In the genomic region with DNA sequence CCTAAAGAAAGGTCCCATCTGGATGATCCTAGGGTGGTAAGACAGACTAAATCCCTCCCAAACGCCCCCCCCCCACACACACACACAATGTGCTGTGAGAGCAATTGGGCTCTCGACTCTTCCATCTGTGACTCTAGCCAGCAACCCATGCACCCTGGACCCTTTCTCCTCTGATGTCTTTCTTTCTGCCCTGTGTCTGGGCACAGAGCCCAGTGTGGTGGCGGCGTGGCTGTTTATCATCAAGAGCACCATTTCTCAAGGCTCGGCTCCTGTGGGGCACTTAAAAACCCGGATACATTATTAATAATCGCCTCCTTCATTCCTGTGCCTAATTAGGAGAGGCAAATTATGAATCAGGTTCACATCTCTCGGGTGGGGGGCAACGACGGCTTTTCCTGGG, we compare ENCODE assay signal across 9 mouse cellular contexts. TPM values are rescaled to one million over a fixed set of nuclear protein-coding genes. Genes with fewer than 3 reads are reported as not detected.
A peak's percentile ranks its signal among the peaks of the same experiment; 100 is the strongest.
DNase-seq lines count a peak whose midpoint lies in the region; ATAC-seq and TF ChIP-seq lines count a peak whose summit lies in the region.
"Had no signal": no experiment of that assay in that cellular context is flagged by ENCODE, and none has a peak within 500 bp of the region (broad histone marks: within the 10 kb centered on the region; RNA-seq: fewer than 3 reads in every experiment).

No protein-coding gene starts in this region.

- no peaks in the 10 kb centered on the region for H3K27me3 ChIP-seq in neural tube, embryonic 12.5 days (replicated peaks)
- no peaks in the 10 kb centered on the region for H3K27me3 ChIP-seq in hindbrain, postnatal 0 days (ENCODE audit: insufficient read depth, low read length)

- H3K9me3 ChIP-seq in neural tube, embryonic 12.5 days = no peaks in the 10 kb centered on the region
- no peaks in the 10 kb centered on the region for H3K9me3 ChIP-seq in hindbrain, postnatal 0 days (ENCODE audit: low read length)

- H3K4me1 ChIP-seq in neural tube, embryonic 12.5 days = peaks cover 25% of the 10 kb centered on the region
- H3K4me1 ChIP-seq in hindbrain, postnatal 0 days (ENCODE audit: insufficient read depth, low read length) = peaks cover 7% of the 10 kb centered on the region; the same call in 1 of the 2 replicates

- no peak overlapping the region for H3K9ac ChIP-seq in neural tube, embryonic 12.5 days
- H3K9ac ChIP-seq in hindbrain, postnatal 0 days (replicated peaks; ENCODE audit: low read length) = no peak overlapping the region

- no peak for DNase-seq in frontal cortex, postnatal 25 days (ENCODE audit: low spot score in 2 of 2)
- no peak for DNase-seq in neural tube, embryonic 10.5 days (ENCODE audit: extremely low spot score, low spot score)
- peak; percentile 77 for DNase-seq in hindbrain, postnatal 0 days (ENCODE audit: low spot score)
- DNase-seq in ovary, postnatal 14 days (ENCODE audit: low spot score) = peak; percentile 13
- DNase-seq in embryo, embryonic 11 days = no peak

- no peak overlapping the region for H3K4me2 ChIP-seq in neural tube, embryonic 12.5 days (replicated peaks)
- no peak overlapping the region for H3K4me2 ChIP-seq in hindbrain, postnatal 0 days (ENCODE audit: low read depth, low read length)

- 52% methylated on average over 10 of the region's 10 CpGs for WGBS in neural tube, embryonic 12.5 days
- WGBS in hindbrain, postnatal 0 days = 16% methylated on average over 10 of the region's 10 CpGs

- 0 out of 2 replicates have a peak, but pooled peaks have one; percentile 29 for ATAC-seq in frontal cortex, adult (ENCODE audit: low TSS enrichment)
- ATAC-seq in neural tube, embryonic 12.5 days (ENCODE audit: low FRiP score, low read depth) = peak; percentile 70
- ATAC-seq in hindbrain, postnatal 0 days = peak; percentile 60
- no peak for ATAC-seq in cerebellum, adult (ENCODE audit: insufficient number of reproducible peaks, low FRiP score, low TSS enrichment)

- no peak overlapping the region for H3K27ac ChIP-seq in neural tube, embryonic 12.5 days
- no peak overlapping the region for H3K27ac ChIP-seq in hindbrain, postnatal 0 days

- H3K36me3 ChIP-seq in neural tube, embryonic 12.5 days = no peaks in the 10 kb centered on the region
- H3K36me3 ChIP-seq in hindbrain, postnatal 0 days (ENCODE audit: insufficient read depth, low read length) = no peaks in the 10 kb centered on the region

- TF ChIP-seq CTCF in hindbrain, postnatal 0 days (IDR thresholded peaks at IDR 0.05; ENCODE audit: low read depth) = no peak

- H3K4me3 ChIP-seq in neural tube, embryonic 12.5 days = no peak overlapping the region
- H3K4me3 ChIP-seq in hindbrain, postnatal 0 days (ENCODE audit: low read length) = no peak overlapping the region

RNA-seq across cellular contexts. Expression of a gene that starts 27.7 kb away (rescaled TPM):
- 2.4 and 3.1 TPM in 2 replicates for polyA plus RNA-seq in neural tube, embryonic 12.5 days (2016; fragmentation: Nextera tagmentation; extraction: Ambion mirVana)
- 1.3 and 3.6 TPM in 2 replicates for total RNA-seq in hindbrain, postnatal 0 days (2014; rRNA removed)
- polyA plus RNA-seq in hindbrain, postnatal 0 days (2015; fragmentation: Nextera tagmentation; extraction: Ambion mirVana) = 0.87 and 0.93 TPM in 2 replicates
- polyA plus RNA-seq: C2C12 had no signal

Comparison
In these comparisons a context has a peak if more than half of its experiments do, and no peak if none do; other contexts are left out.
1. DNase-seq: peak in hindbrain, postnatal 0 days (single experiment) and ovary, postnatal 14 days (single experiment); none in frontal cortex, postnatal 25 days (0 of 2), neural tube, embryonic 10.5 days (single experiment) and embryo, embryonic 11 days (single experiment).